Mouse (Mus musculus): ENCODE measurements around the gene Nudt2.

Nudt2 gene

DNA sequence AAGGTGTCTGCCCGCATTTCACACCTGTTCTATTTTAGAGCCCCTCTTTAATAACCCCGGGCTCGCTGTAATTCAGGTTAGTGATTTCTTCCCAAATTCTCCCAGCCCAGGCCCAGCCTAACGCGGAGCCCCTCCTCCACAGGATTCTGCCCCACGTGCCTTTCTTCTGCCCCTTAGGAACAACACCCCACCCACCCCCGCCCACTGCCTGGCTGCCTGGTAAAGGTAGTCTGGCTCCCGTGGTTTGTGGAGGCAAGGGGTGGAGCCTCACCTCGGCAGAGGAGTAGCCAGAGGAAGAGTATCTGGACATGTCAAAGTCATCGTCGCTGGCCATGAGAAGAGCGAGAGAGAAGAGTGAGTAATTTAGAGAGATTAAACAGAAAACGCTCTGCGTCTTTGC lies 55.7 kb downstream of the Nudt2 start:
- no peak for DNase-seq (ENCODE audit: low spot score)

DNA sequence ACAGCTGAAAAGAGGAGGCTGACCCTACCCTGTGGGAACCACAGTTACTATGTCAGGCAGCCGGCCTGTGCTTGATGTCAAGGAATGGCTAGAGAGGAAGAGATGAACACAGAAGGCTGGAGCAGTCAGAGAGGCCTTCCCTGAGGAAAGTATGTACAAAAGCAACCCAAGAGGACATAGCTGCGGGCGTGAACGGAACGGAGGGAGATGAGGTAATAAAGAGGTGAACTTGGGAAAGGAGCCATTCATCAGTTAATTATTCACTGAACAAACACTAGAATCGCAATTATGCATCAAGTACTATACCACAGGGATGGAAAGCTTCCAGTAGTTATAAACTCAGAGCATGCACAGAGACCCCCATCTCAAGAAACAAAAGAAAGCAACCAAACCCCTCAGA lies 57.2 kb downstream of the Nudt2 start:
- no peak for DNase-seq (ENCODE audit: low spot score)

DNA sequence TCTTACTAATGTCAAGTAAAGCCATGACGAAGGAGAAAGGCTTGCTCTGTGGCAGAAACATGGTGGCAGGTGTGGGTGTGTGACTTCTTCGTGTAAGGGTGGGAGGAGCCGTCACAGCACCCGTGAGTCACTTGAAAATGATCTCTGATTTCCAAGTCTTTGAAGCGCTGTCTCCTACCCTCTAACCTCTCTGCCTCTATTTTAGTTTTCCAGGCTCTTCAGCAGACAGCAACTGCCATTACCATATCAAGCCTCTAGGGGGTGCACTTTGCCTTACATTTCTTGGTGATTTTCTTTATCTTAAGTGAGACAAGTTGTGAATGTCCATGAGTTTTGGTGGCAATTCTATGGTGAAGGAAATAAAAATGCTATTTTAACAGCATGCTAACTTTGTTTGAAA lies 57.8 kb downstream of the Nudt2 start:
- no peak for DNase-seq (ENCODE audit: low spot score)

DNA sequence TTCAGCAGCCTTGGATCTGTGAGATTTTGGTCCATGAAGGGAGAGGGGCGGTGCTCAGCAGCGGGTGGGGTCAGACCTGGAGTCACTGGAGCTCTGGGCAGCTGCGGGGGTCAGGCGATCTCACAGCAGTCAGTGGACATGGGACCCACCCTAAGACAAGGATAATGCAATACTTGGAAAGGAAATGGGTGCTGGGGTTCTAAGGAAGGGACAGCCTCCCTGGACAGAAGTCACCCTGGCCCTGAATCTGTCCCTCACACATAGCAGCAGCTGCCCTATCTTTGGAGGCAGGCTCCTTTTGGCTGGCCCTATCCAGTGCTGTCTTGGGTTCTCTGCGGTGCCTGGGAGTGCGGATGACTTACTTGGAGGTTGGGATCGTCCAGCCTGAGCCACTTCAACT lies 58.9 kb downstream of the Nudt2 start:
- no peak for DNase-seq (ENCODE audit: low spot score)

DNA sequence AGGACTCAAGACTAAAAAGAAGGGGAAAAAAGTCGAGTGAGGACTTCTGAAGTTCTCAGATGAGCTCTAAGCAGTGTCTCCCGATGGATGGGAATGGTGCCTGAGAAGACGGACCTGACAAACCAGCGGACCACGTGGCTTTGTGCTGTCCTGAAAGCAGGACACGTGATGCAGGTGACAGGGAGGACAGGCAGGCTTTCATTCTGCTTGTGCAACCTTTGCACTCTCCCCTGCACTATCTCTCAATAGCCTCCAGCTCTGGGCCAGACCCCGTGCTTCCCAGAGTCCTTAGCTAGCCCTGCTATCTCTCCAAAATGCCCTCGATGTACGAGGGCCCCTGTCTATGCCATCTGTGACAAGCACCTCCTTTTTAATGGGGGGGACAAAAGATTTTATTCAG lies 59.9 kb downstream of the Nudt2 start:
- no peak for DNase-seq (ENCODE audit: low spot score)

DNA sequence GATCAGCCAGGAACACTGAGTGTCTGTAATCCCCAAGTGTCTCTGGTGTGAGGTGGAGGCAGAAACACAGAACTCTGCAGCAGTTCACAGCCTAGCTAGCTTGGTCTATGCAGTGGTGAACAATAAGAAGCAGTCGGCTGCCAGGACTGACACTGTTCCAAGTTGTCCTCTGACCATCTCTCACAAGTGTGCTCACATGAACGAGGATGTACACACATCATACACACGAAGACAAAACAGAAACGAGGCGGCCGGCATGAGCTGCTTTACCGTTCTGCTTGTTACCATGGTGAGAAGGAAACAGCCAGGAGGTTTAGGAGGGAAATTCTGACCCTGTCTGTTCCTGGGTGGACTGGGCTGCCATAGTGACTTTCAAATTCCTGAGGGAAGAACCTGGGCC lies 61.6 kb downstream of the Nudt2 start:
- no peak for DNase-seq (ENCODE audit: low spot score)

DNA sequence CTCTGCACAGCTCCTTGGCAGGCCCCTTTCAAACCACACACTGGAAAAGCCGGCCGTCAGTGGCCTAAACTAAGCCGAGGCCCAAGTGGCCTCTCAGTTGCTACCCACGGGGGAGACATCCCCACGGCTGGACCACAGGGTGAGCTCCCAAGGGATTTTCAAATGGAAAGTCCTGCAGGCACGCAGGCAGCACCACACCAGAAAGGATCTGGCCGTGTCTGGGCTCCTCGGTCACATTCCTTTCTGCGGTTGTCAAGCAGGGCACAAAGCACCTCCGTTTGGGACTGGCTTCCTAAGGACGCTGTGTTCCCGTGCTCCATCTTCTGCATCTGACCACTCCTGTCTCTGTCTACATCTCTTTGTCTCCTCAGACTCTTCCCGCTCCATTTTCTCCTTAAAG lies 62.1 kb downstream of the Nudt2 start:
- DNase-seq (ENCODE audit: low spot score): no peak

DNA sequence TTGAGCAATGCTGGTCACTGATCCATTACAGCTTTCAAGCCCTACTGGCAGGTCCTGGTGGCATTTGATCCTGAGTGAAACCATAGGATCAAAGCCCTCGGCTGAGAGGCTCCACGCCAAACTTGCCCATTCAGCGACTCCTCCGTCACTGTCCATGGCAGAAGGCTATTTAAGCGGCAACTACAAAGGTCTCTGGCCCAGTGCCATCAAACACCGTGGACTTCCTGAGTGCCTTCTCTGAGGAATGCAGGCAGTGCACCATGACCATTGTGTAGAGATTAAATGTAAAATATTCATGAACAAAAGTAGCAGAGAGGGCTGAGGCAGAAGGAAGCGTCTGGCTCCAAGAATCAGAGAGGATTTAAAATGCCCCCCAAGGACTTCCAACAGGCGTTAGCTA lies 63.0 kb downstream of the Nudt2 start:
- DNase-seq (ENCODE audit: low spot score): no peak
